ENCODE assay signal across 8 mouse cellular contexts in the genomic region with DNA sequence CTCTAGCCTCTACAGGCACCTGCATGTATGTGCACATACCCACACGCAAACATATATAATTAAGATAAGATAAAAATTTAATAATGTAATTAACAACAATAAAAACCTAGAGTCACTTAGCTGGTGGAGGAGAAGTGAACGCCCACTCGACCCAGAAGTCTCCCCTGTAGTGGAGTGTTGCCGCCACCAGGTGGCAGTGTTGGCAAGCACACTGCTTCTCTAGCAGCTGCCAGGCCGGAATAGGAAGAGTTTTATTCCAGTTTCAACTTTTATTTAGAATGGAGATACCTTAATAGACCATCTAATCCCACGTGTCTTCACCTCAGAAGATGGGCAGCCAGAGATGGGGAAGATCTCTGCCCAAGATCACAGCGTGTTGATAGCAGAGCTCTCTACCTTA. TPM values are rescaled to one million over a fixed set of nuclear protein-coding genes. Genes with fewer than 3 reads are reported as not detected.
DNase-seq lines count a peak whose midpoint lies in the region; ATAC-seq lines count a peak whose summit lies in the region.

No protein-coding gene starts in this region.

- ATAC-seq in inflammation-experienced regulatory T-cells, adult 6 months, result no peak

- H3K4me3 ChIP-seq in heart, embryonic 10.5 days, result no peak overlapping the region

- peak; percentile 66 to 68 for DNase-seq in CD8-positive naive resting alpha-beta T cell, adult 2 months (ENCODE audit: low read depth in 2 of 2, low spot score in 2 of 2)
- peak; percentile 79 for DNase-seq in ZHBTc4 (ENCODE audit: low read depth, low spot score)
- peak; percentile 84 for DNase-seq in embryo, embryonic 10 days (ENCODE audit: low spot score)
- DNase-seq in heart, embryonic 10.5 days (ENCODE audit: low spot score), result peak; percentile 88
- peak; percentile 87 to 91 for DNase-seq in layer of hippocampus, postnatal 10 days (ENCODE audit: low spot score in 2 of 2)
- DNase-seq in lung, postnatal 36 days, result peak; percentile 88
- DNase-seq in right cerebral cortex, postnatal 4 days, result peak; percentile 84

- H3K4me1 ChIP-seq in heart, embryonic 10.5 days, result peaks cover 22% of the 10 kb centered on the region

- H3K9me3 ChIP-seq in heart, embryonic 10.5 days, result no peaks in the 10 kb centered on the region

- H3K27me3 ChIP-seq in heart, embryonic 10.5 days (ENCODE audit: insufficient read depth, poor library complexity, severe bottlenecking), result peaks cover 18% of the 10 kb centered on the region

- WGBS in heart, embryonic 10.5 days, result 4% methylated on average over 7 of the region's 7 CpGs

- H3K27ac ChIP-seq in heart, embryonic 10.5 days, result no peak overlapping the region

- H3K36me3 ChIP-seq in heart, embryonic 10.5 days, result no peaks in the 10 kb centered on the region

RNA-seq across cellular contexts. Expression of a gene that starts 28.1 kb away (rescaled TPM):
- polyA plus RNA-seq in heart, embryonic 10.5 days (2016; fragmentation: Nextera tagmentation; extraction: Ambion mirVana), result 9.4 and 10.8 TPM in 2 replicates
- 10 to 100 TPM; 25.8 to 29.3 TPM for total RNA-seq in layer of hippocampus, postnatal 10 days (2021)
- under 1 TPM in 1 of 3 experiments, not detected in 2; 0.43 TPM for polyA plus RNA-seq in inflammation-experienced regulatory T-cells, adult 6 months (2017; shearing (Covaris generic))
